Mouse (Mus musculus) C2C12 (cell line): ENCODE results near the gene Samd8. TPM values are rescaled to one million over a fixed set of nuclear protein-coding genes. Genes with fewer than 3 reads are reported as not detected.

Experiments used
- H3K27me3 ChIP-seq: one replicate; pipeline ENCODE4 v1.6.1; 2011; ENCODE audit not compliant: control insufficient read depth, insufficient read depth, insufficient read length
- H3K36me3 ChIP-seq: one replicate; pipeline ENCODE4 v1.6.1; 2011; ENCODE audit not compliant: control insufficient read depth, insufficient read depth
- H3K4me3 ChIP-seq: one replicate; pipeline ENCODE4 v1.5.1; 2011; ENCODE audit warnings: mild to moderate bottlenecking, control low read depth; ENCODE audit not compliant: poor library complexity, insufficient read depth, severe bottlenecking
- H3K79me2 ChIP-seq: one replicate; pipeline ENCODE4 v1.6.1; 2011; ENCODE audit not compliant: control insufficient read depth, insufficient read depth
- H3K79me3 ChIP-seq: one replicate; pipeline ENCODE4 v1.6.1; 2011; ENCODE audit warnings: low read depth, control low read depth
- H3ac ChIP-seq: one replicate; pipeline ENCODE3; 2011; ENCODE audit warnings: low read depth; ENCODE audit not compliant: control insufficient read depth, insufficient read length
- CEBPB ChIP-seq: IDR thresholded peaks from one replicate; pipeline ENCODE4 v1.6.1; 2011; ENCODE audit warnings: low read depth, mild to moderate bottlenecking, control low read depth, moderate library complexity
- CTCF ChIP-seq: IDR thresholded peaks from one replicate; pipeline ENCODE4 v1.5.1; 2011; ENCODE audit not compliant: control insufficient read depth, insufficient read depth, insufficient read length
- FOSL1 ChIP-seq: IDR thresholded peaks from one replicate; pipeline ENCODE4 v1.8.0; 2011; ENCODE audit warnings: mild to moderate bottlenecking, low read length; ENCODE audit not compliant: poor library complexity, insufficient read depth, severe bottlenecking
- MAX ChIP-seq: IDR thresholded peaks from one replicate; pipeline ENCODE4 v1.6.1; 2011; ENCODE audit warnings: mild to moderate bottlenecking, control low read depth
- MYOD1 ChIP-seq: IDR thresholded peaks from one replicate; pipeline ENCODE4 v1.6.1; 2011; ENCODE audit warnings: low read depth; ENCODE audit not compliant: control insufficient read depth, insufficient read length
- MYOG ChIP-seq: IDR thresholded peaks from one replicate; pipeline ENCODE4 v1.6.1; 2011; ENCODE audit not compliant: control insufficient read depth, insufficient read length; ENCODE audit errors: extremely low read depth
- USF1 ChIP-seq: IDR thresholded peaks from one replicate; pipeline ENCODE4 v1.6.1; 2011; ENCODE audit warnings: low read depth, mild to moderate bottlenecking, control low read depth, moderate library complexity
- polyA plus RNA-seq: library from polyadenylated mRNA; unstranded; fragments of >200 nt; fragmentation: generic; extraction: Trizol; gene quantifications from one replicate; pipeline ENCODE4 v1.2.1, GENCODE M21; 2012; ENCODE audit warnings: missing spikeins

Samd8 gene
- polyA plus RNA-seq, 1 experiment, result 7.8 TPM

GRCm38 (mm10) chr14:21709545-21709944 lies 40.8 kb upstream of the Samd8 start:
- Histone ChIP-seq H3K79me2 (no peaks in the 10 kb centered on the region), H3ac (no peak overlapping the region), H3K36me3 (no peaks in the 10 kb centered on the region), H3K79me3 (no peaks in the 10 kb centered on the region), H3K4me3 (no peak overlapping the region), H3K27me3 (no peaks in the 10 kb centered on the region)
- TF ChIP-seq MYOD1 (no peak), USF1 (no peak), FOSL1 (no peak), MAX (no peak), CTCF (no peak), CEBPB (no peak), MYOG (no peak)

GRCm38 (mm10) chr14:21711231-21711630 lies 39.1 kb upstream of the Samd8 start:
- Histone ChIP-seq H3K27me3 (no peaks in the 10 kb centered on the region), H3K79me2 (no peaks in the 10 kb centered on the region), H3ac (no peak overlapping the region), H3K36me3 (no peaks in the 10 kb centered on the region), H3K4me3 (no peak overlapping the region), H3K79me3 (no peaks in the 10 kb centered on the region)
- TF ChIP-seq USF1 (no peak), CEBPB (no peak), FOSL1 (no peak), MYOD1 (no peak), MYOG (no peak), MAX (no peak), CTCF (no peak)

GRCm38 (mm10) chr14:21714486-21714885 lies 35.8 kb upstream of the Samd8 start, which contains the start of gene Dupd1:
Gene Dupd1 (minus strand): TSS chr14:21714576.
- Histone ChIP-seq H3K79me2 (no peaks in the 10 kb centered on the region), H3K36me3 (no peaks in the 10 kb centered on the region), H3K27me3 (no peaks in the 10 kb centered on the region), H3K79me3 (no peaks in the 10 kb centered on the region), H3ac (no peak within 1 kb of the TSS), H3K4me3 (no peak within 1 kb of the TSS)
- no peak for TF ChIP-seq FOSL1
- TF ChIP-seq MYOD1, result no peak
- no peak for TF ChIP-seq MYOG
- no peak for TF ChIP-seq MAX
- no peak for TF ChIP-seq USF1
- no peak for TF ChIP-seq CEBPB

GRCm38 (mm10) chr14:21719646-21720383 lies 30.5 kb upstream of the Samd8 start:
- TF ChIP-seq USF1, result no peak
- no peak for TF ChIP-seq CEBPB
- TF ChIP-seq CTCF, result no peak
- no peak for TF ChIP-seq MYOD1
- TF ChIP-seq FOSL1, result no peak
- no peak for TF ChIP-seq MAX
- no peak for TF ChIP-seq MYOG
- H3K36me3 ChIP-seq, result no peaks in the 10 kb centered on the region
- no peaks in the 10 kb centered on the region for H3K79me2 ChIP-seq

GRCm38 (mm10) chr14:21720430-21721205 lies 29.7 kb upstream of the Samd8 start:
- H3K27me3 ChIP-seq, result no peaks in the 10 kb centered on the region
- no peak overlapping the region for H3K4me3 ChIP-seq
- H3K36me3 ChIP-seq, result no peaks in the 10 kb centered on the region
- TF ChIP-seq FOSL1 (no peak), USF1 (no peak), CEBPB (no peak), MYOD1 (no peak), MYOG (no peak), CTCF (no peak), MAX (no peak)
- H3K79me3 ChIP-seq, result no peaks in the 10 kb centered on the region
- no peak overlapping the region for H3ac ChIP-seq
- H3K79me2 ChIP-seq, result no peaks in the 10 kb centered on the region

More at GRCm38 (mm10) chr14:21719646-21720383, 30.5 kb upstream of the Samd8 start:
- H3K4me3 ChIP-seq, result no peak overlapping the region
- no peaks in the 10 kb centered on the region for H3K27me3 ChIP-seq
- H3ac ChIP-seq, result no peak overlapping the region
- H3K79me3 ChIP-seq, result no peaks in the 10 kb centered on the region
